Mouse (Mus musculus) CH12.LX (cell line): ENCODE data around the gene Plekhg6. TPM values are rescaled to one million over a fixed set of nuclear protein-coding genes. Genes with fewer than 3 reads are reported as not detected.

Source experiments
- DNase-seq: peaks from one replicate; pipeline ENCODE4 v3.0.0-alpha.2; 2013; ENCODE audit errors: extremely low read depth
- H3K27ac ChIP-seq: 2 replicates; pipeline ENCODE4 v1.5.1; 2012; ENCODE audit warnings: low read depth, mild to moderate bottlenecking, control low read depth, moderate library complexity; ENCODE audit not compliant: insufficient read depth
- H3K27me3 ChIP-seq: replicated peaks from 2 replicates; pipeline ENCODE3; 2012; ENCODE audit warnings: inconsistent platforms
- H3K36me3 ChIP-seq, 2 experiments: replicated peaks in 1 of 2; 2 replicates each; pipeline versions ENCODE3 to v1.6.1; 2012; ENCODE audit warnings: inconsistent platforms in 1 of 2, low read length in 1 of 2, mild to moderate bottlenecking in 1 of 2, mixed read lengths in 1 of 2, moderate library complexity in 1 of 2; ENCODE audit not compliant: control insufficient read depth in 1 of 2, insufficient read depth in 1 of 2
- H3K4me1 ChIP-seq, 2 experiments: 2 replicates each; pipeline ENCODE4 v1.6.1; 2012; ENCODE audit warnings: inconsistent platforms in 1 of 2, moderate library complexity in 1 of 2; ENCODE audit not compliant: insufficient read depth in 2 of 2, control insufficient read depth in 1 of 2
- H3K4me2 ChIP-seq: 2 replicates; pipeline ENCODE4 v1.6.1; 2012; ENCODE audit warnings: low read depth, mild to moderate bottlenecking, control low read depth; ENCODE audit not compliant: poor library complexity, insufficient read depth, severe bottlenecking
- H3K4me3 ChIP-seq, 3 experiments: fragments of 150-350 bp in 1 of 3; sonication (generic) in 1 of 3; replicated peaks in 1 of 3; 2 replicates each; pipeline versions ENCODE3 to v1.5.1; 2011 to 2012; ENCODE audit warnings: low read depth in 2 of 3, low read length in 2 of 3, mild to moderate bottlenecking in 2 of 3, moderate library complexity in 2 of 3, control low read depth in 1 of 3, improper control_type of control experiment in 1 of 3, inconsistent platforms in 1 of 3, mixed read lengths in 1 of 3; ENCODE audit not compliant: poor library complexity in 1 of 3
- H3K79me2 ChIP-seq: replicated peaks from 2 replicates; pipeline ENCODE4 v1.6.1; 2012; ENCODE audit warnings: mild to moderate bottlenecking, moderate library complexity; ENCODE audit not compliant: control insufficient read depth, poor library complexity, insufficient read depth, severe bottlenecking; ENCODE audit errors: extremely low read depth
- H3K9ac ChIP-seq: 2 replicates; pipeline ENCODE4 v1.6.1; 2012; ENCODE audit warnings: low read depth, mild to moderate bottlenecking, control low read depth, moderate library complexity; ENCODE audit not compliant: insufficient read depth
- H3K9me3 ChIP-seq: replicated peaks from 2 replicates; pipeline ENCODE3; 2012; ENCODE audit warnings: low read length, inconsistent platforms, mixed read lengths
- BHLHE40 ChIP-seq: IDR thresholded peaks from 2 replicates; pipeline ENCODE4 v1.6.1; 2011; ENCODE audit warnings: mild to moderate bottlenecking, low read depth, low read length, improper control_type of control experiment
- CHD1 ChIP-seq: IDR thresholded peaks from 2 replicates; pipeline ENCODE4 v1.6.1; 2012; ENCODE audit warnings: low read depth, low read length, improper control_type of control experiment, inconsistent platforms
- CTCF ChIP-seq, 2 experiments: IDR thresholded peaks in 1 of 2; conservative IDR thresholded peaks in 1 of 2; 2 replicates each; pipeline ENCODE4 v1.5.1; 2011 to 2012; ENCODE audit warnings: low read depth in 2 of 2, low read length in 2 of 2, improper control_type of control experiment in 1 of 2, inconsistent platforms in 1 of 2, mild to moderate bottlenecking in 1 of 2, moderate library complexity in 1 of 2
- EP300 ChIP-seq: IDR thresholded peaks from 2 replicates; pipeline ENCODE4 v1.6.1; 2011; ENCODE audit warnings: low read length, improper control_type of control experiment
- ETS1 ChIP-seq: conservative IDR thresholded peaks from 2 replicates; pipeline ENCODE4 v1.6.1; 2012; ENCODE audit warnings: low read depth, mild to moderate bottlenecking, inconsistent platforms, low read length, improper control_type of control experiment, moderate library complexity
- MAX ChIP-seq: IDR thresholded peaks from 2 replicates; pipeline ENCODE4 v1.6.1; 2011; ENCODE audit warnings: low read length, improper control_type of control experiment
- NELFE ChIP-seq: IDR thresholded peaks from 2 replicates; pipeline ENCODE4 v1.6.1; 2011; ENCODE audit warnings: low read depth, low read length, improper control_type of control experiment
- PAX5 ChIP-seq: IDR thresholded peaks from 2 replicates; pipeline ENCODE4 v1.6.1; 2012; ENCODE audit warnings: low read length, inconsistent platforms, mixed read lengths
- RAD21 ChIP-seq: IDR thresholded peaks from 2 replicates; pipeline ENCODE4 v1.6.1; 2011; ENCODE audit warnings: low read depth, mild to moderate bottlenecking, low read length, improper control_type of control experiment, moderate library complexity
- SIN3A ChIP-seq: IDR thresholded peaks from 2 replicates; pipeline ENCODE4 v1.6.1; 2012; ENCODE audit warnings: low read length, improper control_type of control experiment, inconsistent platforms
- SMC3 ChIP-seq: IDR thresholded peaks from 2 replicates; pipeline ENCODE4 v1.6.1; 2011; ENCODE audit warnings: low read depth, low read length, improper control_type of control experiment
- USF1 ChIP-seq: IDR thresholded peaks from 2 replicates; pipeline ENCODE4 v1.6.1; 2014; ENCODE audit warnings: low read depth, mild to moderate bottlenecking, inconsistent platforms, low read length, improper control_type of control experiment
- ZC3H11A ChIP-seq: IDR thresholded peaks from 2 replicates; pipeline ENCODE4 v1.6.1; 2012; ENCODE audit warnings: low read depth, mild to moderate bottlenecking, inconsistent platforms, low read length, improper control_type of control experiment
- ZKSCAN1 ChIP-seq: IDR thresholded peaks from 2 replicates; pipeline ENCODE4 v1.6.1; 2012; ENCODE audit warnings: low read depth, inconsistent platforms, low read length, improper control_type of control experiment, borderline replicate concordance
- ZMIZ1 ChIP-seq: IDR thresholded peaks from 2 replicates; pipeline ENCODE4 v1.6.1; 2012; ENCODE audit warnings: low read depth, mild to moderate bottlenecking, inconsistent platforms, low read length, improper control_type of control experiment
- ZNF384 ChIP-seq: IDR thresholded peaks from 2 replicates; pipeline ENCODE4 v1.6.1; 2012; ENCODE audit warnings: low read depth, low read length, improper control_type of control experiment, inconsistent platforms
- dilution Hi-C: fragments of 300-500 bp; cut with MboI; formaldehyde crosslinking; loops from 2 replicates; pipeline ENCODE4 v1.14.3; 2020; ENCODE audit warnings: low sequenced_read_pairs; ENCODE audit not compliant: extremely low pct_unique_long_range_greater_than_20kb, extremely low pct_ligation_motif_present
- in situ Hi-C: fragments of 300-500 bp; cut with MboI; formaldehyde crosslinking; loops from 3 replicates; pipeline ENCODE4 v1.14.3; 2019; ENCODE audit warnings: low sequenced_read_pairs, low pct_ligation_motif_present, low pct_unique_long_range_greater_than_20kb, mixed read lengths
- polyA plus RNA-seq: library from polyadenylated mRNA; unstranded; fragments of >175 nt; gene quantifications from 2 replicates; pipeline ENCODE4 v1.2.1, GENCODE M21; 2012; ENCODE audit warnings: low read depth; ENCODE audit not compliant: insufficient read length
- total RNA-seq, 2 experiments: library from RNA; depleted of rRNA; stranded (reverse); fragments of 300-350 nt in 1 of 2; fragments of >200 nt in 1 of 2; gene quantifications; 2 replicates each; pipeline ENCODE4 v1.2.3; 2012 to 2014

The Plekhg6 gene
- total and polyA plus RNA-seq, 3 experiments: not detected

GRCm38 (mm10) chr6:125330626-125331326 is 49.8 kb downstream of the Plekhg6 start:
- H3K4me1 ChIP-seq: no peaks in the 10 kb centered on the region
- no peak overlapping the region for H3K27ac ChIP-seq
- no peaks in the 10 kb centered on the region for H3K79me2 ChIP-seq
- H3K4me3 ChIP-seq: peak overlapping the region in 1 of 3 experiments; percentile 17
- TF ChIP-seq USF1 (no peak), ZMIZ1 (no peak), MAX (no peak), SIN3A (no peak)
- dilution Hi-C loops (no loop called here), in situ Hi-C loops (no loop called here)
- H3K27me3 ChIP-seq: peaks cover 89% of the 10 kb centered on the region
- H3K9me3 ChIP-seq: no peaks in the 10 kb centered on the region
- peak overlapping the region; percentile 7; the same call in 1 of the 2 replicates for H3K4me2 ChIP-seq
- no peak overlapping the region for H3K9ac ChIP-seq
- no peaks in the 10 kb centered on the region for H3K36me3 ChIP-seq
- DNase-seq: no peak

DNA sequence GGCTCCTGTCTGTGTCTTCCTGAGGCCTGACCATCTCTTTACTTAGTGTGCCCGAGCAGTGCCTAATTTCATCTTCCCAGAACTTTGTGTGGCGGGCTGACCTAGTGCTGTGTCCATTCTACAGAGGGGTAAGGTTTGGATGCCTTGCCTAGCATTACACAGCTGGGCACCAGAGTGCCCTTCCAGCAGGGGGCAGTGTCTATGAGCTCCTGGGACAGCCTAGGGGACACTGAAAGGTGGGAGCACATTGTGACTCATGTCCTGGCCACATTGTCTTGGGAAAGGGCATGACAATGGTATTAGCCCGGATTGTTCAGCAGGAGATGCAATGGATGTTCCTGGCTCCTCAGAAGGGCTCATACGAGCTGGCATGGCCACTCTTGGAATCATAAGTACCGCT is 52.4 kb downstream of the Plekhg6 start:
- dilution Hi-C loops: no loop called here
- TF ChIP-seq SMC3: peak; percentile 38
- TF ChIP-seq NELFE: no peak
- no peak for TF ChIP-seq BHLHE40
- no peak for TF ChIP-seq PAX5
- TF ChIP-seq ETS1: no peak
- TF ChIP-seq ZNF384: no peak
- no peak for TF ChIP-seq ZC3H11A
- TF ChIP-seq RAD21: peak; percentile 17
- TF ChIP-seq ZKSCAN1: no peak
- no peak for TF ChIP-seq CHD1
- TF ChIP-seq EP300: no peak
- peak; percentile 44 to 58 for TF ChIP-seq CTCF (conservative IDR thresholded peaks at IDR 0.05 in 1 of 2, IDR thresholded peaks at IDR 0.05 in 1 of 2; ENCODE audit: low read depth in 2 of 2, low read length in 2 of 2)
- Histone ChIP-seq H3K9me3 (no peaks in the 10 kb centered on the region), H3K4me1 (no peaks in the 10 kb centered on the region), H3K27me3 (peaks cover 92% of the 10 kb centered on the region), H3K36me3 (no peaks in the 10 kb centered on the region), H3K27ac (no peak overlapping the region), H3K9ac (no peak overlapping the region), H3K4me3 (no peak overlapping the region), H3K79me2 (no peaks in the 10 kb centered on the region), H3K4me2 (no peak overlapping the region)
- in situ Hi-C loops: no loop called here
- DNase-seq: peak; percentile 12
